Mouse (Mus musculus) embryonic facial prominence, embryonic 14.5 days (tissue): ENCODE results near the gene Rock2. TPM values are rescaled to one million over a fixed set of nuclear protein-coding genes. Genes with fewer than 3 reads are reported as not detected.

ENCODE experiments used
- polyA plus RNA-seq: library from polyadenylated mRNA; unstranded; fragments of >200 nt; fragmentation: Nextera tagmentation; extraction: Ambion mirVana; gene quantifications from 2 replicates; pipeline ENCODE4 v1.2.1, GENCODE M21; 2014

The Rock2 gene
- polyA plus RNA-seq, 1 experiment from 2014 or later = 23.5 TPM

Other genes starting within 250 kb of the Rock2 start
- gene Ntsr2, start 241.5 kb upstream of the Rock2 start, polyA plus RNA-seq = 0.22 TPM in 1 of 2 replicates, not detected in the other
- 1.3 TPM in 2 replicates for gene Greb1, start 94.0 kb upstream of the Rock2 start, polyA plus RNA-seq
- gene E2f6, start 83.9 kb upstream of the Rock2 start, polyA plus RNA-seq = 51.9 and 54.3 TPM in 2 replicates
- gene Pqlc3, start 105.5 kb downstream of the Rock2 start, polyA plus RNA-seq = 12.3 and 13.1 TPM in 2 replicates
- gene 2410004P03Rik, start 116.8 kb downstream of the Rock2 start, polyA plus RNA-seq = 1.7 and 3.8 TPM in 2 replicates